Mouse (Mus musculus) heart, adult 9 months (tissue): ENCODE results near the gene Cdkn2a.

Source experiments
- DNase-seq, 2 experiments: peaks; one replicate each; pipeline ENCODE4 v3.0.0; 2022; ENCODE audit warnings: low spot score in 2 of 2

The Cdkn2a gene

DNA sequence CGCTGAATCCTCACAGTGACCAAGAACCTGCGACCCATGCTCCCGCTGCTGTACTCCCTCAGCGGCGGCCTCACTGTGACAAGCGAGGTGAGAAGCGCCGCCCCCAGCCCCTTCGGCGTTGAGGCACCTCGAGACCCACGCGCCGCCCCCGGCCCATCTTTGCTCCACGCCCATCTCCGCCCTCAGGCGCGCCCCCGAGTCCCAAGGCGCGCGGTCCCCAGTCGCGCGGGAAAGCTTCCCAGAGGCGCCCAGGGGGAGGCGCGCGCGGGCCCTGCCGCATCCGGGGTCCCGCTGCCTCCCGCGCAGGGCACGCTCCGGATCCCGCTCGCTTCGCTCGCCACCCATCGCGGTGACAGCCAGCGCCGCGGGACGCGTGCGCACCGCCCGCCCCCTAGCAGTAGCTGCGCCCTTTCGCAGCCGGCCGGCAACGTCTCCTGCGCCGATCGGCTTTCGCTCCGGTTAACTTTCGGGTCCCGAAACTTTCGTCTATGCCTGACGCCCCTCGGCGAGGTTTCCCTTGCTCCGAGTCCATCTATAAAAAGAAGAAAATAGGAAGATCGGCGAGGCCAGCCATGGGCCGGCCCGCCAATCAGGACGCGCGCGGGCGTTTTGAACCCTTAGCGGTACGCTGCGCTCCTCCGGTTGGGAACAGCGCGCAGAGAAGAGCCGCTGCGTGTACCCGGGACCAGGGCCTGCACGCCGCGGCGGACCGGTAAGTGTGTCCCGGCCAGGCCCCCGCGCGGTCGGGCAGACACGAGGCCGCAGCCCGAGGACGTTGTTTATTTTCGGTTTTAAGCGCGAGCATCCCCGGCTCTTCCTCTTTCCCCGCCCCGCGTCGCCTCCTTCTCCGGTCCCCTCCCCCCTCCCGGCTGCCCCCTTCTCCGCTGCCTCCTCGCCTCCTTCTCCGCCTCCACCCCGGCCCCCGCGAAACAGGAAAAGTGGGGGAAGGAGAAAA, at the start of gene Cdkn2a:
Gene Cdkn2a, minus strand, starts transcription at position 168 of the 955 bp plus-strand sequence.
- peak; percentile 65 to 70 for DNase-seq

DNA sequence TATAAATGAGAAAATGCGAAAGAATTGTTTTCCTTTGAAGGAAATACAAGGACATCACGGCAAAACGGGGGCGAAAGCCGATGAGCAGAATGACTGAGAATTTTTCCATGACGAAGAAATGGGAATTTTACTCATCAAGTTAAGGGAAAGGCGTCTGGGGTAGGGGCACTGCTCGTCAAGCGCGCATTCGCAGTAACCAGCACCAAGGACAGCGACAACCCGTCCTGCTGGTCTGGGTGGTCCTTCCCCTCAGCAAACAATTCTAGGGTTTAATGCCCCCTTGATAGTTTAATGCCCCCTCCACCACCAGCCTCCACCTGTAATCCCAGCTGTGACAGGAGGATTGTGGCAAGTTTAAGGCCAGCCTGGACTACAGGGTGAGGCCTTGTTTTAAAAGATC, 19.0 kb upstream of the Cdkn2a start:
- no peak for DNase-seq

DNA sequence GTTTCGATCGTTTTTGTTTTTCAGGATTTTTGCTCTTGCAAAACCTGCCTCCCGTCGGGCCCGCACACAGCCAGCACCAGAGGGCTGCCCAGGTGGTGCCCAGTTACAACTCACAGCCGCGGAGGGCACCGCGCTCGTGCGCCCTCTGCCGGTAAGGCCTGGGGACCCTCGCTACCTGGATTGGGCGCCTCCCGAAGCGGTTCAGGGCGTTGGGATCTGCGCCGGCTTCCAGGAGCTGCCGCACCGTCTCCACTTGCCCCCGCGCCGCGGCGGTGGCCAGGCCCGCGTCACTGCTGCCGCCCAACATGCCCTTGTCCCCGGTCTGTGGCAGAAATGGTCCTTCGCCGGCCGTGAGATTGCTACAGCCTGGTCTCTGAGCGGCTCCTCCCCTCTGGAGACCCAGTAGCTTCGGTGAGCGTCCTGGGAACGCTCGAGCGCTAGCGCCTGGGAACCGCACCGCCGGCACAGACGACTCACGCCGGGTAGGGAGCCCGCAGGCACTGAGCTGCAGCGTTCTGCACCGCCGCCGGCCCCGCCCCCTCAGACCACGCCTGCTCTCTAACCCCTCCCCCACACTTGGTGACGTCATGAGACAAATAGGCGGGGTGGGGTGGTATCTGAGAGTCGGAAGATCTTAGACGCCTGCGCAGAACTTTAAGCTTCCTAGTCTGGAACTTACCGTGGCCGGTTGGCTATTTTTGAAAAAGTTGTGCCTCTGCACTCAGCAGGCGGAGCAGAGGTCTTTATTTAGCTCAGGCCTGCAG, 16.2 kb upstream of the Cdkn2a start, which contains the start of gene Cdkn2b:
Gene Cdkn2b, minus strand, starts transcription at position 549 of the 764 bp plus-strand sequence.
- DNase-seq: peak; percentile 93 to 95

DNA sequence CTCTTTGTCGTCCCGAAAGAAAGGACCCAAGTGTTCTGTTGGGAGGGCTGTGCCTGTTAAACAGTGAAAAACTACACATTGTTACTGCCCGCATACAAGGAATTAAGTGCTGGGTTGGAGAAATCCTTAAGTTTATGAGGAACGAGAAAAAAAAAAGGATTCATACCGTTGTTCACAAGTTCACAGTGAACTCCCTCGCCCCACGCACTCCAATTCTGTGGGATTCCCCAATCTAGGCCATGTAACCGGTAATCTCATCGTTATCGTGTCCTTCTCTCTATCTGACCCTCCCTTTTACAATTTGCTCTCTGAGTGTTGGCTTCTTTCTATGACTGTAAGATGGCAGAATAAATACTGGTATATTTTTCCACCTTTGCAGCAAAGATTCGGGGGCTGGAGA, 15.5 kb upstream of the Cdkn2a start:
- no peak for DNase-seq

DNA sequence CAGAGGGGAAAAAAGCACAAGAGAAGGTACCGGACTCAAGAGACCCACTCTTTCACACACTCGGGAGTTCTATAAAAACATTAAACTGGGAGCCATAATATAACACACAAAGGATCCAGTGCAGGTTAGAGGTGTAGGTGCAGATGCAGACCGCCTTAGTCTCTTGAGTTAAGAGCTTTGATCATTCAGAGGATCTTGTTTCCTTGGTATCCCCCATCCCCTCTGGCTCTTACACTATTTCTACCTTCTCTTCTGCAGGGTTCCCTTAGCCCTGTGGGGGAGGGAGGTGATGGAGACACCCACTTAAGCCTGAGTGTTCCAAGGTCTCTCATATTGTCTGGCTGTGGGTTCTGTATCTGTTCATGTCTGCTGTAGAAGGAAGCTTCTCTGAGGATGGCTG, 13.5 kb upstream of the Cdkn2a start:
- DNase-seq: no peak

DNA sequence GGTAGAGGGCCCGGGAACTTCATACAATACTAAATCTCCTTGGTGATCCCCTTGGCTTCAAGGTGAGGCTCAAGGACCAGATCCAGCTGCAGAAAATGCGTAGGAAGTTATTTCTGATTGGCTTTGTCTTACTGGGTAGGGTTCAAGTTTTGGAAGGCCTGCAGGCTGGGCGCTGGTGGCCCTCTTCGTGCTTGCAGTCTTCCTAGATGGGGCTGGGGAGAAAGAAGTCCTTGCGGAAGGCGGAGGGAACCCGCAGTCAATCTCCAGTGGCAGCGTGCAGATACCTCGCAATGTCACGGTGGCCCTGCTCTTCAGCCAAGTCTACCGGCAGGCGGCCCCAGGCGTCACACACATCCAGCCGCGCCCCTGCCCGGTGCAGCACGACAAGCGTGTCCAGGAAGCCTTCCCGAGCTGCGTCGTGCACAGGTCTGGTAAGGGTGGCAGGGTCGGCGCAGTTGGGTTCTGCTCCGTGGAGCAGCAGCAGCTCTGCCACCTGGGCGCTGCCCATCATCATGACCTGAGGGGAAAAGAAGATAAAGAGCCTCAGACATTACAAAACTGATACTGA, 12.4 kb upstream of the Cdkn2a start:
- no peak for DNase-seq

DNA sequence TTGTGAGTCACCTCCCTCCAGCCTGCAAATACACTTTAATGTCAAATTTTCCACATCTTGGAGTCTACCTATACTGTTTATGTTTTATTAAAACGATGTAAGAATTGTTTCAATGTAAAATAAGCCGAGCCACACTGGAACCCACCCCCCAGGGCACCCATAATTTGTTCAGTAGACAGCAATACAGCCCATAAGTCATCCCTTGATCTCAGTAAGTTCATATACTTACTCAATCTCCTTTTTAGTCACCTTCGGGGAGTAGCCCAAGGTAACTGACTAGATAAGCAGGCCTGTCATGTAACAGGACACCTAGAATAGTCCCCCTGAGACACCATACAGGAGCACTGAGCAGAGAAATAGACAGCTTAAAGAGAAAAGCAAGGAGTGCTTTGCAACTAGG, 11.2 kb upstream of the Cdkn2a start:
- DNase-seq: no peak

DNA sequence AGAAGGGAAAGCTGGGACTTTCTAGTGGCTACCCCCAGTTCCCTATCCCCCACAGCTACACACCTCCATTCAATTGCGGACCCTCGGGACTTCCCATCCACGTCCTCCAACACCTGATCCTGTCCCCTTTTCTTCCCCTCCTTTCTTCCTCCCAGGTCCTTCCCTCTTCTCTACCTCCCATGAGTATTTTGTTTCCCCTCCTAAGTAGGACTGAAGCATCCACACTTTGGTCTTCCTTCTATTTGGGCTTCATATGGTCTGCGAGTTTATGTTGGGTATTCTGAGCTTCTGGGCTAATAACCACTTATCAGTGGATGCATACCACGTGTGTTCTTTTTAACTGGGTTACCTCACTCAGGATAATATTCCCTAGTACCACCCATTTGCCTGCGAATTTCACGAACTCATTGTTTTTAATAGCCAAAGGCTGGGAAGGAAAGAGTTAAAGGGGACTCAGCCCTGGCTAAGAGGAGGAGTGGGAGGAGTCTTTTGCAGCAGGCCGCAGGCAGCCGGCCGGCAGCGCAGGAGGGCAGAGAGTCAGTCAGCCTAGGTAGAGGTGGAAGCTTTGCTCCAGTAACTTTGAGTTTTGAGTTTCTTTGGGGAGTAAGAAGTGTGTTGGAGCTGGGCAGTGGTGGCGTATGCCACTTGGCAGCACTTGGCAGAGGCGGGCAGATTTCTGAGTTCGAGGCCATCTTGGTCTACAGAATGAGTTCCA, 9.0 kb upstream of the Cdkn2a start:
- no peak for DNase-seq

DNA sequence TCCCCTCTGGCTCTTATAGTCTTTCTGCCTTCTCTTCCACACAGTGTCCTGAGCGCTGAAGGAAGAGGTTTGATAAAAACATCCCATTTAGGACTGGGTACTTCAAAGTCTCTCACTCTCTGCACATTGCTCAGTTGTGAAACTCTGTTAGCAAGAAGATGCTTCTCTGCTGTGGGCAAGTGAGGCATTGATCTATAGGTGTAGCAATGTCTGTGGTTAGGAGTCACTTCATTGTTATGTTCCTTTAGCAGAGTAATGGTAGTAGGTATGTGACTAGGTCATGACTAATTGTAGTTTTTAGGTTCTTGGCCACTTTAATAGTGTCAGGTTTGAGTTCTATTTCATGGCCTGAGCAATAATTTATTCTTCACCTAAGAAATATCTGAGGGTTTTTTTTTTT, 7.7 kb upstream of the Cdkn2a start:
- DNase-seq: no peak

DNA sequence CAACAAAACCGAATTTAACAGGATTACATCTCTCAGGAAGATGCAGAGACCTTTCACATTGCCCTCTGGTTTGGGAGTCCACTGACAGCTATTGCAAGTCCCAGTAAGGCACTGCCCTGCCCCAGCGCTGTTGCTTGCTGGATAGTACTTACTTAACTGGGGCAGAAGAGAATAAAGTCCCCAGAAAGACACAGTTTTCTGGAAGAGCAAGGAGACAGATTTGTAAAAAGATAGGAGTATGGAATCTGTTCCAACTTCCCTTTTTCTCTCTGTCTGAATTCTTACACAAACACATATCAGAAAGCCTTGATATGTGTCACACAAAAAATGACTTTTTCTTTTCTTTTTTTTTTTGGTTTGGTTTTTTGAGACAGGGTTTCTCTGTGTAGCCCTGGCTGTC, 5.3 kb upstream of the Cdkn2a start:
- DNase-seq: no peak

DNA sequence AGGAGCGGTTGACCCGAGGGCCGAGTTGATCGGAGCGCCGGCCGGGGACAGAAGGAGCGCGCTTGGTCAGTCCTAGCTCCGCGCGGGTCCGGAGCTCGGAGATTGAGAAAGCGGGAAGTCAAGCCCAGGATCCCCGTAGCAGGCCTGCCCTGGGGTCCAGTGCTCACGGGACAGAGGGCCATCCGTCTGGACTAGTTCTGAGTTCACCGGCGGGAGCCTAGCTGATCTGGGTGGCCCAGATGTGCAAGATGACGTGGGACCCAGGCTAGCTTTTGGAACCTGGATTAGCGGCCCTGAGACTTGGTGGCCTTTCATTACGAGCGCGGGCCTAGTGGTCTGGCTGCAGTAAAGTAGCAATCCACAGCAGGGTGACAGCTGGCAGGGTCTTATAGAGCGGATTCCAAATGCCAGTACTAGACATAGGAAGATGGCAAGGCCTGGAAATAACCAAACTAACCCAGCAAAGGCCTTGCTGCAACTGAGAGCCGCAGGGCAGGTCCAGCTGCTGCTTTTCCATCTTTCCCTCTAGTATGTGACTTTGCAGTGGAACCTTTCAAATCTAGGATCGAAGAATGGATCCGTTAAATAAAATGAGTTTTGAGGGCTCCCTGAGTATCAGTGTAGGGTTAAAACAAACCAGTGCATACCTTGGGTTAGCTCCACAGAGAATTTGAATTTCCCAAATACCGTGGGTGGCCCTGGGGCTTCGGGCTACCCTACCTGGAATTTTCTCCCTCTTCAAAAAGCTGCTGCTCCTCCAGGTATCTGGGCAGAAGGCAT, 1.2 kb upstream of the Cdkn2a start:
- no peak for DNase-seq

DNA sequence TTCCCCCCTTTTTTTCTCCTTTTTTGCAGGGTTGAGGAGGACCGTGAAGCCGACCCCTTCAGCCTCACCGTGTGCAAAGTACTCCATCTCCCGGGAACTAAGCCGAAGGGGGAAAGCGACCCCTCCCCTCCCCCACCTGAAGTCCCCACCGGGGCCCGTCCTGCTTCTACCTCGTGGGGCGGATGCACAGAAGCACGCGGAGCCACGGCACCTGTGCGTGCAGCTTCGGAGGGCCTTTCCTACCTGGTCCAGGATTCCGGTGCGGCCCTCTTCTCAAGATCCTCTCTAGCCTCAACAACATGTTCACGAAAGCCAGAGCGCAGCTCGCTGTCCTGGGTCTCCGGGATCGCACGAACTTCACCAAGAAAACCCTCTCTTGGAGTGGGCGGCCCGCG, 365 bp downstream of the Cdkn2a start:
- DNase-seq: no peak

DNA sequence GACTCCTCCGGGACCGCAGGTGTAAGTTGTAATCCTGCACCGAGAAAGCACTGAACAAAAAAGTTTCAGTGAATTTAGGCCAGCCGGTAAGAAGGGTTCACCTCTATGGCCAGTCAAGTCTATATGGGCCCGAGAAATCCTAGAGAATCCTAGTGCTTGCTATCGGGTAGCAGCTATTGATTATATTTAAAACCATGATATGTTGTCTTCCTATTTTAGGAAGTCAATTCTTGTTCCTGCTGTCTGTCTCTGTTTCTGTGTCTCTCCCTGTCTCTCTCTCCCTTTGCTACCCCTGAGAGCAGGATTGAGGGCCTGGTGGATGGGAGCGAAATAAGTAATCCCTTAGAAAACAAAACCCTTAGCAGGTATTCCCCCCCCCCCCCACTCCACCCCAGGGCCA, 937 bp downstream of the Cdkn2a start:
- DNase-seq: no peak

DNA sequence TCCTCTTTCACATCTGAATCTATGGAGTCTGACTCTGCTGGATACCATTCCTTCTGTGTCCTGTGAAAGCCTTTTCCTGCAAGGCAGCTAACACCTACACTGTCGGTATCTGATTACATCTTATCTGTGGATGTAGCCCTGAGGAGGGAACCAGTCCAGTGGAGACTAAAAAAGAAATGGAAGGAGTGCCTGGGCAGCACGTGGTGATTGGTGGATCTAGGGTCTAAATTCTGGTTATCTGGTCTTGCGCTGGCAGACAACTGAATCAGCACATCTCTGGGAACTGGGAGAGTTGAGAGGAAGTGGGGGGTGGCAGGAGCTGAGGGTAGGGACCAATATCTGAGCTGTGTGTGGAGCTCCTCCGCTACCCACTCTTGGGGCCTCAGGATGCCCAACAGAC, 5.4 kb downstream of the Cdkn2a start:
- no peak for DNase-seq

DNA sequence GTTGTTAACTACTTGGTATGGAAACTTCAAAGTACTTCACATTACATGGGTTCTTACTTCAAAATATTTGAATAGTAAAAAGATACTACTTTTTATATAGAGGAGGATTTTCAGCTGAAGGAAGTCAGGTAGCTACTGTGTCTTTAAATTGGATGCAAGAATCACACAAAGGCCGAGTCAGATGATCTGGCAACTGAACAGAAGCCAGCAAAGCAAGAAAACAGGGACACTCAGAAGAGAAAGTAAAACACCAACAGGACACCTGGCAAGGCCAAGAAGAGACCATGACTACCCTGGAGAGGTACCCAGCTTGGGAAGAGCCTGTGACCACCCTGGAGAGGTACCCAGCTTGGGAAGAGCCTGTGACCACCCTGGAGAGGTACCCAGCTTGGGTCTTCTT, 7.9 kb downstream of the Cdkn2a start:
- DNase-seq: no peak

DNA sequence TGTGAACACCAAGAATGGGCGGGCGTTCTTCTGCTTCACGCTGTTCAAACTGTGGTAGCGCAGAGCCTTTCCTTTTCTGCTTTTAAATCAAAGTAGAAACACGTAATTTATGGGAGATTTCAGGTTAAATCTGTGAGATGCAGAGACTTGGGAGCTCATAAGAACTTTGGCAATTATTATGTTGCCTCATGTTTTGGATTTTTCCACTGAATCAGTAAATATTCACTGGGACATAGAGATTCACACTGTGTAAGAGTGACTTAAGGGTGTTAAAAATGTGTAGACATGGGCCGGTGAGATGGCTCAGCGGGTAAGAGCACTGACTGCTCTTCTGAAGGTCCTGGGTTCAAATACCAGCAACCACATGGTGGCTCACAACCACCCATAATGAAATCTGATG, 8.8 kb downstream of the Cdkn2a start:
- no peak for DNase-seq

DNA sequence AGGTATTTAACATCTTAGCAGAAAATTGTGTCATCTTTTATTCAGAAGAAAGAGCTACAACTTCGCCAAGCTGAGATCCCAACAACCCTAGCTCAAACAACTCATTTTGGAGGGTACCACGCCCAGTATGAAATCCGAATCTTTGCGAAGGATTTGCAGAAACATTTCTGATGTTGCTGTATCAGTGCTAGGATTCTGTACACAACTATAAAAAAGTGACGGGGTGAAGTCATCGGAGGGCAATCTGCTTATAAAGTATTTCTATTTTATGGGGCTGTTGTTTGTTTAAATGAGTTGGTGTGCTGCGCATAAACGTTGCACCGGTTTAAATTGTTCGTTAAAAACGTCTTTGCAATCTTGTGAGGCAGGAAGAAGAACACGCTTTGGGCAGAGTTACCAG, 11.8 kb downstream of the Cdkn2a start:
- DNase-seq: no peak

DNA sequence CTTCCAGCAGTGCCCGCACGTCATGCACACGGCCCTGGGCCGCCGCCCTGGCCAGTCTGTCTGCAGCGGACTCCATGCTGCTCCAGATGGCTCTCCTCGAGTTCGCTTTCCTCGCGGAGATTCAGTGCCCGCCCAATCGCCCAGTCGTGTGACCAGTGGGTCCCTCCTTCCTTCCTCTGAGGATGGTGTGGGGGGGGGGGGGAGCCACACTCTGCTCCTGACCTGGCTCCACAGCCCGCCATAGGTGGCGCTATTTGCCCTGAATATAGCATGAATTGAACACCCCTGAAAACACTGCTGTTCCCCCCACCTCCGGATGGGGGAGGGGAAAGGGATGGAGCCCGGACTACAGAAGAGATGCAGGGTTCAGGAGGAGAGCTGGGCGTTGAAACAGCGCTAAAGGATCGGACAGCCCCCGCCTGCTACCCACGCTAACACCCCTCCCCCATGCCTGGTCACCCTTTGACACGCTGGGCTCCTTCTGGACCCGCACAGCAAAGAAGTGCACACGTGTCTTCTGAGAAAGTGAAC, 12.4 kb downstream of the Cdkn2a start:
- DNase-seq: no peak

DNA sequence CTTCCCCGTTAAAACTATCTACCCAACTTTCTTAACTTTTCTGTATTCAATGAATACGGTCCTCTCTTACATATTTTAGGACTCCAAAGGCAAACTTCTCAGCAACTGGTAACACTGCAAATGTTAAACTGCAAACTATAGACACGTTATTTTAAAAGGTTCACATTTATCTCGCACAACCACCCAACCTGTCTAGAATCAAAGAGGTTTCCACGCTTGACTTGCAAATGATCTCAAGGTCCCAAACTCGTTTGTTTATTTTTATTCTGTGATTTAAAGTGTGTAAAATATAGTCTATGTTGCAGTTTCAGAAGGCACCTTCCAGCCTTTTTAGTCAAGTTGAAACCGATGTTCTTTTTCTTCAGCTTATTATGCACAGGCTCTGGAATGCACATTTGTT, 13.2 kb downstream of the Cdkn2a start:
- no peak for DNase-seq

DNA sequence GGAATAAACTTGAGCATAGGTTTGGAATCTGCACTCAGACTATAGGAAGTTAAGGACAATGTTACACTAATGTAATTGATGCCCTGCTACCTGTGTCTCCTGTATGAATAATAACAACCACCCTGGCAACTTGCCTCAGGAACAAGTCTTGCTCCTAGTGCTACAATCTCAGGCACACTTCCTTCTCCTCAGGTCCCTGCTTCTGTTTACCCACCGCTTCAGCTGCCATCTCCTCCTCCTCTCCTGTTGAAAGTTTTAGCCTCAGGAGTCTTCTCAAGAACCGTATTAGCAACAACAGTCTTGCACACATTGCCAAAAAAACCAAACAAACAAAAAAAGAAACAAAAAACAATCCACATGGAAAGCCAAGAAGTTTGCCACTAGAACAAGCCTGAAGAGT, 14.8 kb downstream of the Cdkn2a start:
- no peak for DNase-seq

DNA sequence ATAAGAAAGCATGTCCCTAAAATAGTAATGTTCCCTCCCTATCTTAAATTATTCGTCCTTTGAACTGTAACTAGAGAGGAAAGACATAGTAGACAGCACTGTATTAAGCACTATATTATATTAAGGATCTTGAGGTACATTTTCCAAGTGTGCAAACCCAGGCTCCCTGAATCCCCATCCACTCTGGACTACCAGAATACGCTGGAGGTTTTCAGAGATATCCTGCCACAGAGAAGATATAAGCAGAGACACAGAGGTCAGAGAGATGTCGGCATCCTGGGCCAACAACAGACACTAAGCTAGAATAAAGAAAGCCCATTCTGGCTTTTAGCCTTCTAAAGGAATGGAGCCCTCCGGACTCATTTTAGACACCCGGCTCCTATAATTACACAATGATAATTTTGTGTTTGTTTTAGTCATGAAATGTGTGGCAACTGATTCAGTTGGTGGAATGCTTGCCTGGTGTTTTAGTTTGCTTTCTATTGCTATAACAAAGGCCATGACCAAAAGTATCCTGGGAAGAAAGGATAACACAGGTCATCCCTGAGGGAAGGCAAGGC, 17.0 kb downstream of the Cdkn2a start:
- DNase-seq: no peak
